Mouse (Mus musculus) c-Kit-positive CD71-positive TER-119-positive erythroid progenitor cells, embryonic 14.5 days (primary cell): ENCODE measurements around the gene Ffar4.
A peak's percentile ranks its signal among the peaks of the same experiment; 100 is the strongest.

ENCODE experiments used
- DNase-seq: peaks from one replicate; pipeline ENCODE4 v3.0.0-alpha.2; 2013; ENCODE audit warnings: low spot score

The Ffar4 gene

DNA sequence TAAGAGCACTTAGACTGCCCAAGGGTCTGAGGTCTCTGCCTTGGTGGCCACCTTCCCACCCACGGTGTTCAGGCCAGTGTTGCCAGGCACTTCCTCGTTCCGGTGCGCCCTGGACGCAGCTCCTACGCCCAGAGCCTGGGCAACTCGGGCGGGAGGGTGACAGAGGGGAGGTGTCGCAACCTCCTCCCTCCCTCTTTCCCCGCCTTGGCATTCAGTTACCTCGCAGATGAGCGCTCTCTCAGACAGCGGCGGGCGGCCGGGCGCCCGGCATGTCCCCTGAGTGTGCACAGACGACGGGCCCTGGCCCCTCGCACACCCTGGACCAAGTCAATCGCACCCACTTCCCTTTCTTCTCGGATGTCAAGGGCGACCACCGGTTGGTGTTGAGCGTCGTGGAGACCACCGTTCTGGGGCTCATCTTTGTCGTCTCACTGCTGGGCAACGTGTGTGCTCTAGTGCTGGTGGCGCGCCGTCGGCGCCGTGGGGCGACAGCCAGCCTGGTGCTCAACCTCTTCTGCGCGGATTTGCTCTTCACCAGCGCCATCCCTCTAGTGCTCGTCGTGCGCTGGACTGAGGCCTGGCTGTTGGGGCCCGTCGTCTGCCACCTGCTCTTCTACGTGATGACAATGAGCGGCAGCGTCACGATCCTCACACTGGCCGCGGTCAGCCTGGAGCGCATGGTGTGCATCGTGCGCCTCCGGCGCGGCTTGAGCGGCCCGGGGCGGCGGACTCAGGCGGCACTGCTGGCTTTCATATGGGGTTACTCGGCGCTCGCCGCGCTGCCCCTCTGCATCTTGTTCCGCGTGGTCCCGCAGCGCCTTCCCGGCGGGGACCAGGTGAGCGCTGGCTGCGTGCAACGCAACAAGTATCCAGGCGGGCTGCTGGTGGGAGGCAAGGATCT is at the start of gene Ffar4:
Ffar4 (plus strand) TSS at position 214 of the 901 bp plus-strand sequence.
- DNase-seq, result no peak

DNA sequence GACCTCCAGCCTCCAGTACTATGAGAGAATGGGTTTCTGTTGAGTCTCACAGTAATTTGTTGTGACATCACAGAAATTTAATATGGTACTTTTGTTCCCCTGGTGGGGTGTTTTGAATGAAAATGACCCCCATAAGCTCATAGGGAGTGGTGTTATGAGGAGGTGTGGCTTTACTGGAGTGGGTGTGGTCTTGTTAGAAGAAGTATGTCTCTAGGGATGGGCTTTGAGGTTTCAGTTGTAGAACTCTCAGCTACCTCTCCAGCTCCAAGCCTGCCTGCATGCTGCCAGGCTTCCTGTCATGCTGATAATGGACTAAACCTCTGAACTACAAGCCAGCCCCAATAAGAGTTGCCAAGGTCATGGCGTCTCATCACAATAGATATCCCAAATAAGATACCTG is 47.2 kb upstream of the Ffar4 start:
- no peak for DNase-seq

DNA sequence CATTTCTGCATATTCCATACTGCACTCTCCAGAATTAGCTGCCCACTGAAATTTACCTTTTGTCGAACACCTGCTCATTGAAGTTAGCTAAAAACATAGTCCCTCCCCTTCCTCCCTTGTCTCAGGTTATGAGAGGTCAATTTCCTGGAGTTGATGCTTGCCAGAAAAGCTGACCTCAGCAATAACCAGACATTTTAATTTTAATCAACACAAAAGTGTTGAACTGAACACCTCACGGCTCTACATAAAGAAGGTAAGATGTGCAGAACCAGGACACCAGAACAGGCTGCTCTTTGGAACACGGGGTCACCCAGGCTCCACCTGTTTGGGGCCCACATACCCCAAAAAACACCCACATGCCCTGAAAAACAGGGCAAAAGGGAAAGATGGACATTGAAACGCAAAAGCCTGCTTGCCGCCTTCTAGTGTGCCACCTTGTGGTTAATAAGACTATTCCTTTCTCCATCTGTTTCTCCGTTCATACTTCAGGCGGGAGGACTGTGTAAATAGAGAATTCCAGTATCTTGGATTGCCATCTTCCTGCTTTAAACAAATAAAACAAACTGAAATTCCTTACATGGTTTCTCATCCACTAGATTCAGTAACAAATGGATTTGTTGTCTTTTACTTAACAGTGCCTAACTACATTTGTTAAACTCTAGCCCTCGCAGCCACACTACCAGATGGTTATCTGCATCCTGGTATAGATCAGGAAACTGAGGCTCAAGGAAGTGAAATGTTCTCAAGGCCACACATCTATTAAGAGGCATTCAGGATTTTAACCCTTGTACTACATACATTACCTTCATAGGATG is 43.4 kb upstream of the Ffar4 start:
- DNase-seq, result no peak

DNA sequence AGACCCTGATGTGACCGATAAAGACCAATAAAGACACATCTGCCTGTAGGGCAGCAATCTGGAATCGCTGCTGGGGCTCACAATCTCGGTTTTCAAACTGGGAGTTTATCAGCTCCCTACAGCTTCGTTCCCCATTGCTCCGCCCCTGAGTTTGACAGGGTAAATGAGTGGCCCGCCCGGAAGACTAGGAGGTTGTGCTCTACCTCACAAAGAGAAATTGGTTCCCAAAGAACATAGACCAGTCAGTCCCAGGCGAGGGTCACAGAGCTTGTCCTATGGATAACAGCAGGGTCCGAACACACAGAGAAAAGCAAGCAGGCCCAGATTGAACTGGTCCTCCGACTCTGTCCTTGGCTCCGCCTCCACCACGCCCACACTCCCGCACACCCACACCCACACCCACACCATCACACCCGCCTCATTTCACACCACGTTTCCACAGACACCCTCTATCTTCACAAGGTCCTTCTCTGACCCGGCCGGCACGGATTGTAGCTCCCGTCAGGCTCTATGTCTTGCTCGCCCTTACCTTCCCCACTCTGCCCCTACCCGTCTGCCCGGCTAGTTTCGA is 42.6 kb upstream of the Ffar4 start:
- peak; percentile 29 for DNase-seq

DNA sequence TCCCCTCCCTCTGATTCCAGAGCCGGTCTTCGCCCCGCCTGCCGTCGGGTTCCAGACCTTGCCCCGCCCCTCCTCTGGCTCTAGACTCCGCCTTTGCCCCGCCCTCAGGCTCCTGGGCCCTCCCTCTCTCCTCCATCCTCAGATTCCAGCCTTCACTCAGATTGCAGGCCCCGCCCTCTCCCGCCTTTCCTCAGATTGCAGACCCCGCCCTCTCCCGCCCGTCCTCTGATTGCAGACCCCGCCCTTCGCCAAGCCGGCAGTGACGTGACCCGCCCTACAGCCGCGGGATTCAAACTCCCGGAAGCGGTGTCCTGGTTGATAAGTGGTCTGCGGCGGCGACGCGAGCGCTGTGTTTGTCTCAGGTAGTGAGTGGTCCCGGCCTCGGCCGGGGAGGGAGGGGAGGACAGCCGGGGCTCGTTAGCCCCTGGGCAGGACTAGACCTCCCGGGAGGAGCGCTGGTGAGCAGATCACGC is 42.1 kb upstream of the Ffar4 start, which contains the start of gene Cep55:
Cep55 (plus strand) TSS at position 292 of the 473 bp plus-strand sequence.
- peak; percentile 63 for DNase-seq

DNA sequence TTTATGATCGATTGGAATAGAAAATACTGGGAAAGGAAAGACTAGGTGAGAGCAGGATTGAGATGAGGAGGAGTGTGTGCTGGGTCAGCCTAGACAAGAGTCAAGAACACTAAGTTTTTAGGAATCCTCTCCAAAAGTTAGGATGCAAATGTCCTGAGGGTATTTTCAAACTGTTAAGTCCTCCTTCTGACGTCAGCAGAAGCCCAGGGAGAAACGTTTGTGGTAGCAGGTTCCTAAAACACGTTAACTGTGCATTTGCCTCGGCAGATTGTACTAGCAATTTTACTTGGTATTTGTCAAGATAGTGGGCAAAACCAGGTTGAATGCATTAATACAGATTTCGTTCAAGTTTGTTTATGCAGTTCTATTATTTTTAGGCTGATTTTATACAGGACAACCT is 41.1 kb upstream of the Ffar4 start:
- no peak for DNase-seq

DNA sequence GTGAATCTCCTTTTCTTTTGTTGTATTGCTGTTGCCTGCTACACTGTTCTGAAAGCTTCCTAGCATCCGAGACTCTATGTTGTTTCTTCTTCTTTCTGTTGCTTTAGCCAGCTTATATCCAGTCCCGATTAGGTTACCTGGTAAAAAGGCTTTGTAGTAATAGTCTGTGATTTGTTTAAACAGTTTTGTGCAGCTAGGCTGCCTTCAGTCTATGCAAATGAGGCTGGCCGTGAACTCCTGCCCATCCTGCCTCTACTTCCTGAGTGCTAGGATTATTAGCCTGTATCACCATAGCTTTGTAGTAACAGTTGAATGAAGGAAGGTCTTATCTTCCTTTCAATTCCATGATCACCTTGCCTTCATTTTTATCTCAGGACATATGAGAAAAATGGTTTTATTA is 40.6 kb upstream of the Ffar4 start:
- DNase-seq, result no peak

DNA sequence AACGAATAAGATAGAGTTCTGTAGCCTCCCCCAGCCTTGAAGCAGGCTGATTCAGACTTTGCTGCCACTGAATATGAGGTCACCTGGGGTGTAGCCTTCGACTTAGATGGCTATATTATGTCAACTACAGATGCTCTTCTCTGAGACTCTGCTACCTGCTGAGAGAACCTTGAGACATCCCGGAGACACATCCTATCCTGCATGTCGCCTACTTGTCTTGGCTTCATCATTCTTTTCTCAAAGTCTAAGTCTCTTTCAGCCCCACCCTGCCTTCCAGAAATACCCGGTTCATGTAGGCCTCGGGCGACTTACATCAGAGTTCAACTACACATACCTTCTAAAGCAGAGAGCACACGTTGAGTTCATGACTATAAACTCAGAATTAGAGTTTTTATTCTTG is 39.9 kb upstream of the Ffar4 start:
- no peak for DNase-seq

DNA sequence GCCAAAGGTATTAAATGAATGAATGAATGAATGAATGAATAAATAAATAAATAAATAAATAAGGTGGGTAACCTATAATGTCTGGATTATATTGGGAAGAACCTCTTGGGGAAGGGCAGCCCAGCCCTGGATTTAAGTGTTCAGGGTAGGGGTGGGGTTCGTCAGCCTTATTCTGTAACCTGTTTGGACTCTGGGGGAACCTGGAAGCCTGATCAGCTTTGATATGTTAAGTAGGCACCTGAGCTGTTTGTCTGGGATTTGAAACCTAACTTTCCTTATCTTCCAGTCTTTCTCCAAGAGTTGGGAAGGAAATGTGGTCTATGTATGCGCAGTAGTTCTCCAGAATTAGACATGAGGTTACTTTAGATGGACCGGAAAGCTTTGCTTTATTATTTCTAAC is 33.7 kb upstream of the Ffar4 start:
- DNase-seq, result no peak

DNA sequence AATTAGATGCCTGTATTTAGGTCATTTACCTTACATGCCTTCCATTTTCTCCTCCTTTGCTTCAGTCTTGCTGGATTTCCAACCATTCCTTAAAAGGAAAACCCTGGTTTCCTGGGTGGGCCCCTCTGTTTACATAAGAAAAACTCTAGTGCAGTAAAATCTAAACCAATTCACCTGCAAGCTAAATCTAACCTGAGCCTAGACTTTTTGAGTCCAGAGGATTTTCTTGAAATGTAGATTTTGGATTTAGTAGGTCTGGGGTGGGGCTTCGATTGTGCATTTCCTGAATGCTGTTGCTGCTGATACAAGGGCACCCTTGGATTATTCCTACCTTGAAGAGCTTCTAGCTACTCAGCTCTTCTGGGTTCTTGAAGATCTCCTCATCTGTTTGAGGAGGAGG is 32.8 kb upstream of the Ffar4 start:
- DNase-seq, result no peak

DNA sequence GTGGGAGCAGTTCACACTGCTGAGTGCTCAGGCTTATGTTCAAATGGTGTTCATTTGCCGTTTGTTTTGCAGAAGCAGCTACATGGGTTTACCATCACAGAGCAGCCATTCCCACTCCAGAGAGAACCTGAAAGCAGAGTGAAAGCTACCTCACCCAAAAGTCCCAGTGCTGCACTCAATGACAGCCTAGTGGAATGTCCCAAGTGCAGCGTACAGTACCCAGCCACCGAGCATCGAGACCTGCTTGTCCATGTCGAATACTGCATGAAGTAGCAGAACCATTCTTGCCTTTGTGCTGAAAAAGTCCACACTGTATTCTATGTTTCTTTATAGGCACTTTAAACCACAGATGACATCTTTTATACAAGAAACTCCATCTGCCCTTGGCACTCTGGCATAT is 23.6 kb upstream of the Ffar4 start:
- DNase-seq, result no peak

DNA sequence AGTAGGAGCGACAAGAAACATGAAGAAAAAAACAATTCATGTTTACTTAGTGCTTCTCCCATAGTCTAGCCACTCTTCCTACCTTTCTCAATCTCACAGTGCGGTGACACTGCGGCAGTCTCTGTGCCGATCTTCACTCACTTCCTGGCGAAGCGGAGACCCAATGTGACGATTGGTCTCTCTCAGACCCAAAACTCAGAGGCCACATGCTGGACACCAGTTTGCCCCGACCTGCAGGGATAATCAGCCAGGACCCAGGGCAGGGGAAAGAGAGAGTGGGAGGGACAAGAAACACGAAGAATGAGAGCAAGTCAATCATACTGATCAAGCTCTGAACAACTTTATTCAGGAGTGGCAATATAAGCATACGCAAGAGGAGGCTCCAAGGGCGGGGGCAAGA is 21.8 kb upstream of the Ffar4 start:
- DNase-seq, result no peak

DNA sequence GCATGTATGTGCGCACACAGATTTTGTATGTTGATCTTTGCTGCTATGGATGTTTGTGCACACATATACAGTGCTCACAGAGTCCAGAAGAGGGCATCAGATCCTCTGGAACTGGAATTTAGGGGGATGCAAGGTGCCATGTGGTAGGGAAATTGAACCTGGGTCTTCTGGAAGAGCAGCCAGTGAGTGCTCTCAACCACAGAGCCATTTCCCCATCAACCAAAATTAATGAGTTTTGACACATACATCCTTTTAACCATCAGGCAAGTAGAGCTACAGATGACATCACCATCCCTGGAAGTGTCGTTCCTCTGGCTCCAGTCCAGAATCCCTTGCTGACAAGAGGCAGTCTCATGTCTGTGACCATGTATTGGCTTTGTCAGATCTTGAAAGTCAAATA is 20.6 kb upstream of the Ffar4 start:
- DNase-seq, result no peak

DNA sequence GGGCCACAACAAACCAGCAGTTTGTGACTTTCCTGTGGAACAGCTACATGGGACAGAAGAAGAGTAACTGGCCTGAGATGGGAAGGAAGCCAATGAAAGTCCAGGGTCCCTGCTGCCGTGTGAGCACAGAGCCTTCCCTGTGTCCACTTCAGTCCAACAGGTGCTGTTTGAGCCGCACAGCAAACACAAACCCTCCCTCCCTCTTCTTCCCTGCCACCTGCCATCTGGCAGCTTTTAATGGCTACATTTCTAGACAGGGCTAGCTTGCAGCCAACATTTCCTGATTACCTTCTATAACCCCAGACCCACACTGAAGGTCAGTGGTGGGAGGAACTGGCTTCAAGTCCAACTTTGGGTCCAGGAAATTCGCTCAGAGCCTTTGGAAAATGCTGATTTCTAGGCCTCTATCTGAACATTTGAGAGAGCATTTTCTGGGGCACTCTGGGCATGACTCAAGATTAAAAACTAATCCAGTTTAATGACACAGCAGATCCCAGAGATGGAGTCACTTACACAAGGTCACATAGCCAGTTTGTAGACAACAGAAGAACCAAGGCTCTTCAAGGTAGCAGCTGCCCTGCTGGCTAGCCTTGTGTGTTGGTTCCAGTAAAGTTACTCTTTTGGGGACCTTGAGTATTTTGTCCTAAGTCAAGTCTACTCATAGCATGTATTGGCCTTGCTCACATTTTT is 18.9 kb upstream of the Ffar4 start:
- no peak for DNase-seq

DNA sequence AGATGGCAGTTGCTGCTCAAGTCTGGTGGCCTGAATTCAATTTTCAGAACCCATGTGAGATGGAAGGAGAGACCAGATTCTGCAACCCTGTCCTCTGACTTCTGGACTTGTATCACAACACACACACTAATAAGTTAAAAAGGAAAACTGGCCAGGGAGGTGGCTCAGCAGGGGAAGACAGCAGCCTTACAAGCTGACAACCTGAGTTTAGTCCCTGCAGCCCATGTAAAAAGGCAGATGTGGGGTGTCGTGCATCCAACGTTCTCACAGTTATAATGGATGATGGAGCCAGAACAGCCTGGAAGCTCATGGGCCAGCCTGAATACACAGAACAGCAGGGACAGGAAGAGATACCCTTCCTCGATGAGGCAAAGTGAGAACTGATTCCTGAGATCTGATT is 15.5 kb upstream of the Ffar4 start:
- no peak for DNase-seq

DNA sequence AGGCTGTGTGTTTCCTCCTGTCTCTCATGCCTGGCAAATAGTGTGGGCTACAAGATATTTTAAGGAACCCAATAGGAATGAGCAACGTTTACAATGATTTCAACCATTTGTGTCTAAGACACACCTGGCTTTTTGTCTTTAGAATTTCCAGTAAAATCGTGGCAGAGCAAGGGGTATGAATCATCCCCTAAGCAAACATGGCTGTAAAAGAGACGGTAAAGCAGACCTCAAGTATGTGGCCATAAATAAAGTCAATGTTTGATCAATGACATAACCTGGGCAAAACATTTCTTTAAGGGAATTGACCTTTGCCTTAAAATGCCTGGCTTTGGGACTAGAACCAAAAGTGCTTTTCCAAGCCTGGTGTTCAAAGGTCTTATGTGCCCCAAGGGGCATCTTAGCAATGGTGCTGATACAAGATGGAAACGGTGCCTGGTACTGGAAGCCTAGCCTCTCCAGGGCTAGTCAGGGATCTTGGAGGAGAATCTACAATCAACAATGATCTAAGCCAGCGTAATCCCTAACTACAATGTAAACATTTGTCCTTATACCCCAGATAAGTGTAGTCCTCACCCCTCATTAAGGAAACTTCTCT is 13.8 kb upstream of the Ffar4 start:
- no peak for DNase-seq

DNA sequence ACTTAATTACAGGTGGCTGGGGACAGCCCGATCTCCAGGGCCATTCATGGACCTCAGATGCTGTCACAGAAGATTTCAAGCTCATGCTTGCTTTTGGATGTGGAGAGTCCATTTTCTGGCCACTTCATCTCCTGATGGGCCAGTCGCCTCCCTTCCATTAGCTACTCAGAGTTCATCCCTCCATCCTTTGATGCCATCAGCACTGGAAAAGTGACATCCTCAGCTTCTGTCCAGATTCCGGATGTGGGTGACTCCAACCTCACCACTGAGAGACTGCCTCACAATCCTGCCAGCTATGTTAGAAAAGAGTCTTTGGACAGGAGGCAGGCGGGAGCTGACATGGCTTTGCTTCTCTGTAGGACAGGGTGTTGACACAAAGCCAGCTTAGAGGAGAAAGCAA is 11.0 kb upstream of the Ffar4 start:
- DNase-seq, result no peak

DNA sequence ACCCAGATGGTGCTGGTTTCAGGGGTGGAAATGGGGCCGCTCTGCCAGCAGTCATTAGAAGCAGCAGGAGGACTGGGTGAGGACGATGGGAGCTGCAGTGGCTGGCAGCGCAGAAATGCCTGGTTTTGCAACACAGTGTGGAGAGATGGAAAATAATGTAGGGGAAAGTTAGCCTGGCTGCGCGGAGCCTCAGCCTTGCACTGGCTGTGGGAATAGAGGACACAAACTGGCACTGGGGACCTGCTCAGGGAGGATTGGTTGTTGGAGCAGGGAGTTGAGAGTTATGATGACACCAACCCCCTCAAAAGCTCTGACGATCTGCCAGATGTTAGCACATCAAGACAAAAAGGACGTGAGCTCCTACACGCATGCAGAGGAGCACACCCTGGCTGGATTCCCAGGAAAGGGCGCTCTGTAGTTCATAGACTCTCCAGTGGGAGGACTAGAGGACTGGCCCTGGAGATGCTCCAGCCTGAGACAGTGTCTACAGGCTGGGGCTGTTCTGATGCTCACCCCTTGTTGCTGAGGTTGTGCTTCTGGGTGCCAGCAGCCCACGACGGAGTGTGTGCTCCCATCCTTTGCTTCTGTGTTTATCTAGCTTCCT is 9.8 kb upstream of the Ffar4 start:
- DNase-seq, result no peak

DNA sequence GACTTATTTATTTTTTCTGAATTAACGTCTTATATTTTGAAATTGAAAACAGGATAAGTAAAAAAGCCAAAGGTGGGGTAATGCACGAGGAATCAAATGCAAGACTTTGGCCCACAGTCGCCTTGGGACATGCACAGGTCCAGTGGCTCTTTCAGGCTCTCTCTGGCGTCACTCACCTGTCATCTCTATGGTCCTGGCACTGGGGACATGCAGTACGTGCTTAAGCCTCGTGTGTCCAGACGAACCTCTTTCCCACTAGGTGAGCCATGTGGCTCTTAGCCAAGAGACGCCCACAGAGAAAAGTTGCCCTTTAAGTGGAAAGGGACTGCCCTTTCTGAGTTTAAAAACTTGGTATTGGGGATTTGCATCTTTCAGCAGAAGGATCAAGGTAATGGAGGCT is 7.5 kb upstream of the Ffar4 start:
- DNase-seq, result no peak

DNA sequence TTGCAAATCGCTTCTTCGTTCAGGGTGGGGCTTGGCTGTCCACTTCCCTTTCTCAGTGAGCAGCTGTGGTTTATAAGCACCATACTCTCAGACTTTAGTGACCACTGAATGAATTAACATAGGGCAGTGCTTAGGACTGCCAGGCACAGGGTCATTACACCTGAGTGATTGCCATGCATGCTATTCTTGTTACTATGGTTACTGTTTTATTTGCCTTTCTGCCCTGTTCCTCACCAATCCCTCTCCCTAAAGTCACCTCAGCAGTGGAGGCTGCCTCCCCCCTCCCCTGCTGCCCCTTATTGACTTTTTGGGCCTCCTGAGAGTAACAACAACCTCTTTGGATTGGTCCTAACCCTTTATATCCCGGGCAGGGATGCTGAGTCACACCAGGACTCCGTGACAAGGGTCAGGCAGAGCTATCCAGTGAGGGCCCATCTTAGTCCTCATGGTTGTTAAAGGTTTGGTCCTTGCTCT is 5.3 kb upstream of the Ffar4 start:
- no peak for DNase-seq

DNA sequence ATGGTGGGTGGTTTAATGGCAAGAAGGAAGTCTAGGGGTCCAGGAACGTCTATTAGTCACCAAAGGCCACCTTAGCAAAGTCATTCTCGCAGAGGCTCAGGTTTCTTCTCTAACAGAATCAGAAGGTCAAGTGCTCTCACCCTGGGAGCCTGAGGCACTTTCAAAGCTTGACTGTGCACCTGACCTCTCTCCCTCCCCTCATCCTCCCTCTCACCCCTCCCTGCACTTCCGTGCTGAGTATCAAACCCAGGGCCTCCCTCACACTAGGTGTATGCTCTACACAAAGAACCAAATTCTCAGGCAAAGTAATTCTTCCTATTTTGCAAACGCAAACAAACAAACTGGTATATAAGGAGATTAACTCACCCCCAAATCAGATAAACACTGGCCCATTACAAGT is 640 bp upstream of the Ffar4 start:
- DNase-seq, result no peak
